Mouse (Mus musculus): ENCODE results near the gene Zfp239. TPM values are rescaled to one million over a fixed set of nuclear protein-coding genes. Genes with fewer than 3 reads are reported as not detected.

Zfp239 gene
- polyA plus RNA-seq, 1 experiment from 2014 or later: 12.2 TPM

- no peak overlapping the region for H3K4me3 ChIP-seq
- no peaks in the 10 kb centered on the region for H3K9me3 ChIP-seq (replicated peaks)
- no peaks in the 10 kb centered on the region for H3K36me3 ChIP-seq
- H3K9ac ChIP-seq: no peak overlapping the region
- no peak overlapping the region for H3K4me2 ChIP-seq (replicated peaks)
- H3K27ac ChIP-seq: no peak overlapping the region
- 46% methylated on average over 7 of the region's 7 CpGs for WGBS
- no peaks in the 10 kb centered on the region for H3K27me3 ChIP-seq
- ATAC-seq (ENCODE audit: low FRiP score): no peak
- H3K4me1 ChIP-seq: peaks cover 7% of the 10 kb centered on the region
These were observed 19.3 kb downstream of the Zfp239 start for GRCm38 (mm10) chr6:117881229-117881628.

- H3K27me3 ChIP-seq: no peaks in the 10 kb centered on the region
- no peak for ATAC-seq (ENCODE audit: low FRiP score)
- no peak overlapping the region for H3K9ac ChIP-seq
- H3K4me3 ChIP-seq: no peak overlapping the region
- no peak overlapping the region for H3K27ac ChIP-seq
- H3K4me1 ChIP-seq: peaks cover 7% of the 10 kb centered on the region
- no peaks in the 10 kb centered on the region for H3K9me3 ChIP-seq (replicated peaks)
- no peak overlapping the region for H3K4me2 ChIP-seq (replicated peaks)
- H3K36me3 ChIP-seq: no peaks in the 10 kb centered on the region
- 64% methylated on average over 7 of the region's 7 CpGs for WGBS
These were observed 20.1 kb downstream of the Zfp239 start for GRCm38 (mm10) chr6:117881997-117882396.

- H3K36me3 ChIP-seq: no peaks in the 10 kb centered on the region
- no peak for ATAC-seq (ENCODE audit: low FRiP score)
- no peaks in the 10 kb centered on the region for H3K9me3 ChIP-seq (replicated peaks)
- H3K4me1 ChIP-seq: peaks cover 3% of the 10 kb centered on the region
- no peak overlapping the region for H3K4me3 ChIP-seq
- no peaks in the 10 kb centered on the region for H3K27me3 ChIP-seq
- no peak overlapping the region for H3K4me2 ChIP-seq (replicated peaks)
- no peak overlapping the region for H3K27ac ChIP-seq
- H3K9ac ChIP-seq: no peak overlapping the region
- WGBS: 87% methylated on average over 2 of the region's 2 CpGs
These were observed 24.0 kb downstream of the Zfp239 start for GRCm38 (mm10) chr6:117885943-117886342.

- H3K9ac ChIP-seq: no peak overlapping the region
- no peaks in the 10 kb centered on the region for H3K27me3 ChIP-seq
- no peak overlapping the region for H3K27ac ChIP-seq
- H3K9me3 ChIP-seq (replicated peaks): no peaks in the 10 kb centered on the region
- no peak for ATAC-seq (ENCODE audit: low FRiP score)
- no peak overlapping the region for H3K4me2 ChIP-seq (replicated peaks)
- 33% methylated on average over 1 of the region's 1 CpGs for WGBS
- H3K36me3 ChIP-seq: no peaks in the 10 kb centered on the region
- no peak overlapping the region for H3K4me3 ChIP-seq
- H3K4me1 ChIP-seq: no peaks in the 10 kb centered on the region
These were observed 26.1 kb downstream of the Zfp239 start for GRCm38 (mm10) chr6:117888032-117888431.

- Histone ChIP-seq H3K4me2 (replicated peaks) (no peak overlapping the region), H3K9me3 (replicated peaks) (no peaks in the 10 kb centered on the region), H3K27me3 (no peaks in the 10 kb centered on the region), H3K27ac (no peak overlapping the region), H3K36me3 (no peaks in the 10 kb centered on the region), H3K4me1 (no peaks in the 10 kb centered on the region), H3K9ac (no peak overlapping the region), H3K4me3 (no peak overlapping the region)
- no peak for ATAC-seq (ENCODE audit: low FRiP score)
- WGBS: 75% methylated on average over 2 of the region's 2 CpGs
These were observed 26.8 kb downstream of the Zfp239 start for GRCm38 (mm10) chr6:117888642-117889096.

DNA sequence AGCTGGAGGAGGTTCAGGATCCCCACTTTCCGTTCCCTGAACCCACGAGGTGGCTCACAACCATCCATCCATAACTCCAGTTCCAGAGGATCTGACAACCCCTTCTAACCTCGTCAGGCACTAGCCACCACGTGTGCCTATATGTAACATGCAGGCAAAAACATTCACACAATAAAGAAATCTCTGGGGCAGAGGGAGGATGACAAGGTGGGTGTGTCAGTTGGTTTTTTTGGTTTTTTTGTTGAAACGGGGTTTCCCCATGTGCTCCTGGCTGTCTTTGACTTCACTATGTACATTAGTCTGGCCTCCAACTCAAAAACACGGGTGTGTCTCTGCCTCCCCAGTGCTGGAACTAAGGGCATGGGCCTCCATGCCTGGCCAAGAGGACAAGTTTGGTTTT, 28.4 kb downstream of the Zfp239 start:
- WGBS: 83% methylated on average over 6 of the region's 6 CpGs

GRCm38 (mm10) chr6:117891369-117892160, 29.7 kb downstream of the Zfp239 start:
- Histone ChIP-seq H3K27ac (no peak overlapping the region), H3K4me2 (replicated peaks) (no peak overlapping the region), H3K4me3 (no peak overlapping the region), H3K36me3 (no peaks in the 10 kb centered on the region), H3K9me3 (replicated peaks) (no peaks in the 10 kb centered on the region), H3K4me1 (no peaks in the 10 kb centered on the region), H3K27me3 (no peaks in the 10 kb centered on the region), H3K9ac (no peak overlapping the region)
- WGBS: 65% methylated on average over 14 of the region's 14 CpGs
- no peak for ATAC-seq (ENCODE audit: low FRiP score)

More for the DNA sequence above, 28.4 kb downstream of the Zfp239 start:
- Histone ChIP-seq H3K27ac (no peak overlapping the region), H3K4me2 (replicated peaks) (no peak overlapping the region), H3K9ac (no peak overlapping the region), H3K9me3 (replicated peaks) (no peaks in the 10 kb centered on the region), H3K36me3 (no peaks in the 10 kb centered on the region), H3K4me1 (no peaks in the 10 kb centered on the region), H3K27me3 (no peaks in the 10 kb centered on the region), H3K4me3 (no peak overlapping the region)
- ATAC-seq (ENCODE audit: low FRiP score): no peak

DNA sequence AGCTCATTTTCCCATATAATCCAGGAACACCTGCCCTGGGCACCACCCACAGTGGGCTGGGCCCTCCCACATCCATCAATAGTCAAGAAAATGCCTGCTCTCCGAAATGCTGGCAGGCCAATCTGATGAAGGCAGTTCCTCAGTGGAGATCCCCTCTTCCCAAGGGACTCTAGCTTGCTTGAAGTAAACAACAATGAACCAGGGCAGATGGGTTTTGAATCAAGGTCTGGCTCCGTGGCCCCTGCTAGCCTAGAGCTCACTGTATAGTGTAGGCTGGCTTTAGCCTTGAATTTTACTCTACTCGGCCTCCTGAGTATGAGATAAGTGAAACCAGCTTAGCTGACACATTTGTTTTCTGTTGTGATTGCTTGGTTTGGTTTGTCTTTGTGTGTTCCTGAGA, 30.5 kb downstream of the Zfp239 start:
- H3K4me2 ChIP-seq (replicated peaks): no peak overlapping the region
- H3K4me1 ChIP-seq: no peaks in the 10 kb centered on the region
- H3K27ac ChIP-seq: no peak overlapping the region
- H3K4me3 ChIP-seq: no peak overlapping the region
- no peak for ATAC-seq (ENCODE audit: low FRiP score)
- no peak overlapping the region for H3K9ac ChIP-seq
- H3K27me3 ChIP-seq: no peaks in the 10 kb centered on the region
- H3K9me3 ChIP-seq (replicated peaks): no peaks in the 10 kb centered on the region
- H3K36me3 ChIP-seq: no peaks in the 10 kb centered on the region
- 60% methylated on average over 3 of the region's 3 CpGs for WGBS

DNA sequence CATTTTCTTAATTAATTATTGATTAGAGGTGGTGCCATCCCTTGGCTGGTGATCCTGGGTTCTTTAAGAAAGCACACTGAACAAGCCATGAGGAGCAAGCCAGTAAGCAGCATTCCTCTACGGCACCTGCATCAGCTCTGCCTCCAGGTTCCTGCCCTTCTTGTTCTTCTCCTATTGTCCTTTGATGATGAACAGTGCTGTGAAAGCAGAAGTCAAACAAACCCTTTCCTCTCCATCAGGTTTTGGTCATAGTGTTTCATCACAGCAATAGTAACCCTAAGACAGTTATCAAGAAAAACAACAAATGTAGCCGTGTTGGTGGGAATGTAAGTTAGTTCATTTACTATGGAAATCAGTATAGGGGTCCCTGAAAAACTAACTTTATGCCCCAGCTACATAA, 31.5 kb downstream of the Zfp239 start:
- H3K9ac ChIP-seq: no peak overlapping the region
- no peaks in the 10 kb centered on the region for H3K27me3 ChIP-seq
- no peak overlapping the region for H3K4me2 ChIP-seq (replicated peaks)
- ATAC-seq (ENCODE audit: low FRiP score): no peak
- H3K36me3 ChIP-seq: no peaks in the 10 kb centered on the region
- H3K9me3 ChIP-seq (replicated peaks): no peaks in the 10 kb centered on the region
- H3K4me1 ChIP-seq: no peaks in the 10 kb centered on the region
- no peak overlapping the region for H3K27ac ChIP-seq
- WGBS: 95% methylated on average over 2 of the region's 2 CpGs
- no peak overlapping the region for H3K4me3 ChIP-seq

DNA sequence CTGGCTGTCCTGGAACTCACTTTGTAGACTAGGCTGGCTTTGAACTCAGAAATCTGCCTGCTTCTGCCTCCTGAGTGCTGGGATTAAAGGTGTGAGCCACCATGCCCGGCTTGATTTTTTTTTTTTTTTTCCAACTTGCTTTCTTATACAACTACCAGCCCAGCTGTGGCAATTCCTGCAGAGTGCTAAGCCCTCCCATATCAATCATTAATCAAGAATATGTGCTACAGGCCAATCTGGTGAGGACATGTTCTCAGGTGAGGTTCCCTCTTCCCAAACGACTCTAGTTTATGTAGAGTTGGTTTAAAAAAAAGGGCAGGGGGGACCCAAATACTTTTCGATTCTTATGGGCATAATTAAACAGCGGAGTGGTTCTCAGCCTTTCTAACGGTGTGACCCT, 35.9 kb downstream of the Zfp239 start:
- no peak overlapping the region for H3K4me3 ChIP-seq
- no peaks in the 10 kb centered on the region for H3K27me3 ChIP-seq
- WGBS: 85% methylated on average over 5 of the region's 5 CpGs
- H3K36me3 ChIP-seq: no peaks in the 10 kb centered on the region
- no peak overlapping the region for H3K9ac ChIP-seq
- ATAC-seq (ENCODE audit: low FRiP score): no peak
- H3K9me3 ChIP-seq (replicated peaks): no peaks in the 10 kb centered on the region
- H3K4me2 ChIP-seq (replicated peaks): no peak overlapping the region
- no peak overlapping the region for H3K27ac ChIP-seq
- no peaks in the 10 kb centered on the region for H3K4me1 ChIP-seq

GRCm38 (mm10) chr6:117900126-117901080, 38.5 kb downstream of the Zfp239 start, which contains the start of gene Hnrnpf:
Gene Hnrnpf (plus strand): TSS chr6:117900324.
- Histone ChIP-seq H3K4me1 (peaks cover 2% of the 10 kb centered on the region; the same call in 1 of the 2 replicates), H3K27ac (no peak within 1 kb of the TSS), H3K4me3 (no peak within 1 kb of the TSS), H3K9ac (no peak within 1 kb of the TSS), H3K27me3 (no peaks in the 10 kb centered on the region), H3K36me3 (no peaks in the 10 kb centered on the region), H3K4me2 (replicated peaks) (no peak within 1 kb of the TSS), H3K9me3 (replicated peaks) (no peaks in the 10 kb centered on the region)
- ATAC-seq (ENCODE audit: low FRiP score): no peak
- 81% methylated on average over 17 of the region's 17 CpGs for WGBS
